Mouse (Mus musculus): ENCODE results near the gene Hba-x. TPM values are rescaled to one million over a fixed set of nuclear protein-coding genes. Genes with fewer than 3 reads are reported as not detected.
"Not testable (repeated sequence)": the region's sequence is repeated elsewhere in the genome, so short reads cannot be mapped to it uniquely, and the experiment has no call there.

Hba-x gene
- total RNA-seq, 1 experiment, result not detected

DNA sequence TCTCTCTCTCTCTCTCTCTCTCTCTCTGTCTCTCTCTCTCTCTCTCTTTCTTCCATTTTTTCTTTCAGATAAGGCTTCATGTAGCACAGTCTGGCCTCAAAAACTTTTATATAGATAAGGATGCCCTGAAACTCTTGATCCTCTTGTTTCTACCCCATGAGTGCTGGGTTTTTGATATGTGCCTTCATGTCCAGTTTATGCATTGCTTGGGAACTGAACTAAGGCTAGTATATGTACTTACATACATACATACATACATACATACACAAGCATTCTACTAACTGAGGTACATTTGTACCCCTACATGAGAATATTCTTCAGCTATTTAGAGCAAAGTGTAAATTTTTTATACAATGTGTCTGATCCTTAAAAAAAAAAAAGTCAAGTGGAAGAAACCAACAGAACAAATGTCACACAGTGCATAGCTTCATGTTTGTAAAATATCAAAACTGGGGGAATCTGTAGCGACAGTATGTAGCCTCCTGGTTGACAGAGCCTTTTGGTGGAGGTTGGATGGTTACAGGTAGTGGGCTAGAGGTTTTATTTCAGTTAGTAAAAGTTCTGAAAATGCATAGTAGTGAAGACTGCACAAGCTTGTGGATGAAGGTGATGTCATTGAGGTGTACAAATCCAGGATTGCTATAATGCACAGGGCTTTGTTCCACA lies 21.8 kb downstream of the Hba-x start:
- in situ Hi-C loops (cut with MboI; ENCODE audit: low sequenced_read_pairs in 2 of 2, unreplicated experiment in 2 of 2), result no loop called here
- no peak for TF ChIP-seq MAFK (IDR thresholded peaks at IDR 0.05; ENCODE audit: insufficient read depth, low read depth, low read length)
- no peak for TF ChIP-seq ZC3H11A (IDR thresholded peaks at IDR 0.05; ENCODE audit: borderline replicate concordance, low read depth, low read length)
- no peak for TF ChIP-seq CHD2 (IDR thresholded peaks at IDR 0.05; ENCODE audit: low read depth, low read length)
- no peak for TF ChIP-seq ZNF384 (IDR thresholded peaks at IDR 0.05; ENCODE audit: low read depth, low read length)
- no peak for TF ChIP-seq HCFC1 (IDR thresholded peaks at IDR 0.05; ENCODE audit: borderline replicate concordance, insufficient read depth, low read length)

DNA sequence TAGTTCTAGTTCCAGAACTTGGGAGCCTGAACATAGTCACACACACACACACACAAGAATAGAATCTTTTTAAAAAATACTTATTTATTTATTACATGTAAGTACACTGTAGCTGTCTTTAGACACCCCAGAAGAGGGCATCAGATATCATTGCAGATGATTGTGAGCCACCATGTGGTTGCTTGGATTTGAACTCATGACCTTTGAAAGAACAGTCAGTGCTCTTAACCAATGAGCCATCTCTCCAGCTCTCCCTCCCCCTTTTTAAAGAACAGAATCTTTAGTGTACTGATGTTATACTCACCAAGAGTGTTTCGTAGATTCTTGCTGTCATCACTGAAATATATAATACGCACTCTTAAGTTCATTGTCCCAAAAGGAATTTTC lies 22.3 kb downstream of the Hba-x start:
- in situ Hi-C loops (cut with MboI; ENCODE audit: low sequenced_read_pairs in 2 of 2, unreplicated experiment in 2 of 2), result no loop called here
- no peaks in the 10 kb centered on the region for H3K36me3 ChIP-seq (ENCODE audit: control insufficient read depth, insufficient read depth, low read length, poor library complexity, severe bottlenecking)
- TF ChIP-seq MAFK (IDR thresholded peaks at IDR 0.05; ENCODE audit: insufficient read depth, low read depth, low read length), result no peak
- TF ChIP-seq ZNF384 (IDR thresholded peaks at IDR 0.05; ENCODE audit: low read depth, low read length), result no peak
- TF ChIP-seq ZC3H11A (IDR thresholded peaks at IDR 0.05; ENCODE audit: borderline replicate concordance, low read depth, low read length), result no peak
- no peak for TF ChIP-seq CHD2 (IDR thresholded peaks at IDR 0.05; ENCODE audit: low read depth, low read length)
- TF ChIP-seq HCFC1 (IDR thresholded peaks at IDR 0.05; ENCODE audit: borderline replicate concordance, insufficient read depth, low read length), result no peak
- no peak overlapping the region for H3K27ac ChIP-seq (ENCODE audit: insufficient read depth, low read depth, low read length, poor library complexity, severe bottlenecking)
- no peaks in the 10 kb centered on the region for H3K4me1 ChIP-seq (ENCODE audit: control insufficient read depth in 2 of 2, insufficient read depth in 2 of 2, low read length in 2 of 2, poor library complexity in 1 of 2)
- no peak for DNase-seq (ENCODE audit: low read depth, low spot score)
- no peak overlapping the region for H3K4me3 ChIP-seq (ENCODE audit: insufficient read depth in 1 of 2, low read depth in 1 of 2, low read length in 2 of 2, poor library complexity in 1 of 2, severe bottlenecking in 1 of 2)
- H3K9me3 ChIP-seq (ENCODE audit: control insufficient read depth, insufficient read depth, low read depth, low read length), result no peaks in the 10 kb centered on the region
- no peak overlapping the region for H3K9ac ChIP-seq (ENCODE audit: insufficient read depth, low read depth, low read length, poor library complexity, severe bottlenecking)

More for the DNA sequence above, 21.8 kb downstream of the Hba-x start:
- no peak overlapping the region for H3K4me3 ChIP-seq (ENCODE audit: insufficient read depth in 1 of 2, low read depth in 1 of 2, low read length in 2 of 2, poor library complexity in 1 of 2, severe bottlenecking in 1 of 2)
- DNase-seq (ENCODE audit: low read depth, low spot score), result no peak
- H3K4me1 ChIP-seq (ENCODE audit: control insufficient read depth in 2 of 2, insufficient read depth in 2 of 2, low read length in 2 of 2, poor library complexity in 1 of 2), result no peaks in the 10 kb centered on the region
- H3K9ac ChIP-seq (ENCODE audit: insufficient read depth, low read depth, low read length, poor library complexity, severe bottlenecking), result no peak overlapping the region
- H3K9me3 ChIP-seq (ENCODE audit: control insufficient read depth, insufficient read depth, low read depth, low read length), result no peaks in the 10 kb centered on the region
- no peak overlapping the region for H3K27ac ChIP-seq (ENCODE audit: insufficient read depth, low read depth, low read length, poor library complexity, severe bottlenecking)
- no peaks in the 10 kb centered on the region for H3K36me3 ChIP-seq (ENCODE audit: control insufficient read depth, insufficient read depth, low read length, poor library complexity, severe bottlenecking)

DNA sequence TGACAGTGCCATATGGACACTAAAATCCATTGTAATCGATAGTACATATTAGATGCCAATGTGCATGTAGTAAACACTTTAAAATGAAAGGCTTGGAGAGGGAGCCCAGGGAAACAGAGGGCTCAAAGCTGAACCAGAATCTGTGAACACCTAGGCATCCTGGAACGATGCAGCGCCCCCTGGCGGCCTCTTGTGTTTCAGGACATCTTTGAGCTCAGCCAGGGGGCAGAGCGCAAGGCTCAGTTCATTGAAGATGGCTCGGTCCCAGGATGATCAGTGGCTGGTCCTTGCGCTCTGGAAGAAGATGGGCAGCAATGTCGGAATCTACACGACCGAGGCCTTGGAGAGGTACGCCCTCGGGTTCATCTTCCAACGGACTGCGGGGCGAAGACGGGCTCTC lies 23.7 kb downstream of the Hba-x start, which contains the start of gene Hbq1a:
Gene Hbq1a (plus strand): TSS at position 205 of the 400 bp plus-strand sequence.
- peak within 1 kb of the TSS; percentile 22 to 49; a peak in 3 of 4 replicates for H3K4me3 ChIP-seq (ENCODE audit: insufficient read depth in 1 of 2, low read depth in 1 of 2, low read length in 2 of 2, poor library complexity in 1 of 2, severe bottlenecking in 1 of 2)
- H3K9ac ChIP-seq (ENCODE audit: insufficient read depth, low read depth, low read length, poor library complexity, severe bottlenecking), result 0 out of 2 replicates have a peak within 1 kb of the TSS, but pooled peaks have one; percentile 6
- H3K27ac ChIP-seq (ENCODE audit: insufficient read depth, low read depth, low read length, poor library complexity, severe bottlenecking); H3K4me1 ChIP-seq (ENCODE audit: control insufficient read depth in 2 of 2, insufficient read depth in 2 of 2, low read length in 2 of 2, poor library complexity in 1 of 2); H3K36me3 ChIP-seq (ENCODE audit: control insufficient read depth, insufficient read depth, low read length, poor library complexity, severe bottlenecking); DNase-seq (ENCODE audit: low read depth, low spot score); in situ Hi-C loops (cut with MboI; ENCODE audit: low sequenced_read_pairs in 2 of 2, unreplicated experiment in 2 of 2); H3K9me3 ChIP-seq (ENCODE audit: control insufficient read depth, insufficient read depth, low read depth, low read length): not testable (repeated sequence)

DNA sequence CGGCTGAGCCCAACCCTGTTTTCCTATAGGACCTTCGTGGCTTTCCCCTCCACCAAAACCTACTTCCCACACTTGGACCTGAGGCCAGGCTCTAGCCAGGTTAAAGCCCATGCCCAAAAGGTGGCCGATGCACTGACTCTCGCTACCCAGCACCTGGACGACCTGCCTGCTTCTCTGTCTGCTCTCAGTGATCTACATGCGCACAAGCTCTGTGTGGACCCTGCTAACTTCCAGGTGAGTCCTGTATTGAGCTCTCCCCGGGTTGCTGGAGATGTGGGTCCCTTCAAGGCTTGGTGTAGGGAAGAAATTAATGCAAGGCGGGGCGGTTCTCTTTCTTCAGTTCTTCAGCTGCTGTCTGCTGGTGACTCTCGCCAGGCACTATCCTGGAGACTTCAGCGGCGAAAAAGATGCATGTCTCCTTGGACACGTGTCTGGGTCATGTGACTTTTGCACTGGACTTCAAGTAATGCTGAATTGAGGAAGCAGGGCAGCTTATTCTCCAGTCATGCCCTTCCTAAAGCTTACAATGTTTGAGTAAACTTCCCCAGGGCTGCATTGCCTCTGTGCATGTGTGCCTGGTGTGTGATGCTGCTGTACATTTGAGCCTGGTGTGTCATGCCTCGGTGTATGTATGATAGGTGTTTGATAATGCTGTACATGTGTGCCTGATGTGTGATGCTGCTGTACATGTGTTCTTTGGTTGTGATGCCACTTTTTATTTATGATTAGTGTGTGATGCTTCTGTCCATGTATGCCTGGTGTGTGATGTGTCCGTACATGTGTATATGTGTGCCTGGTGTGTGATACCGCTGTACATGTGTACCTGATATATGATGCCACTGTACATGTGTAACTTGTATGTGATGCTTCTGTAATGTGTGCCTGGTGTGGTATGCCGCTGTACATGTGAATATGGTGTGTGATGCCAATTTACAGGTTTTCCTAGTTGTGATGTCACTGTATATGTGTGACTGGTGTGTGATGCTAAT lies 24.4 kb downstream of the Hba-x start:
- H3K36me3 ChIP-seq (ENCODE audit: control insufficient read depth, insufficient read depth, low read length, poor library complexity, severe bottlenecking), result no peaks in the 10 kb centered on the region
- TF ChIP-seq ZC3H11A (IDR thresholded peaks at IDR 0.05; ENCODE audit: borderline replicate concordance, low read depth, low read length), result no peak
- TF ChIP-seq CHD2 (IDR thresholded peaks at IDR 0.05; ENCODE audit: low read depth, low read length), result no peak
- no peak for TF ChIP-seq MAFK (IDR thresholded peaks at IDR 0.05; ENCODE audit: insufficient read depth, low read depth, low read length)
- TF ChIP-seq ZNF384 (IDR thresholded peaks at IDR 0.05; ENCODE audit: low read depth, low read length), result no peak
- no peak for TF ChIP-seq HCFC1 (IDR thresholded peaks at IDR 0.05; ENCODE audit: borderline replicate concordance, insufficient read depth, low read length)
- 0 out of 2 replicates have a peak overlapping the region, but pooled peaks have one; percentile 6 for H3K9ac ChIP-seq (ENCODE audit: insufficient read depth, low read depth, low read length, poor library complexity, severe bottlenecking)
- no peaks in the 10 kb centered on the region for H3K4me1 ChIP-seq (ENCODE audit: control insufficient read depth in 2 of 2, insufficient read depth in 2 of 2, low read length in 2 of 2, poor library complexity in 1 of 2)
- in situ Hi-C loops (cut with MboI; ENCODE audit: low sequenced_read_pairs in 2 of 2, unreplicated experiment in 2 of 2), result no loop called here
- no peaks in the 10 kb centered on the region for H3K9me3 ChIP-seq (ENCODE audit: control insufficient read depth, insufficient read depth, low read depth, low read length)
- H3K27ac ChIP-seq (ENCODE audit: insufficient read depth, low read depth, low read length, poor library complexity, severe bottlenecking), result no peak overlapping the region
- no peak for DNase-seq (ENCODE audit: low read depth, low spot score)
- H3K4me3 ChIP-seq (ENCODE audit: insufficient read depth in 1 of 2, low read depth in 1 of 2, low read length in 2 of 2, poor library complexity in 1 of 2, severe bottlenecking in 1 of 2), result peak overlapping the region; percentile 22 to 49; a peak in 2 of 4 replicates

Data from ES-E14 (cell line).